Mouse (Mus musculus): ENCODE data around the gene Clcn7. TPM values are rescaled to one million over a fixed set of nuclear protein-coding genes. Genes with fewer than 3 reads are reported as not detected.

Clcn7 gene
- polyA plus RNA-seq (2015; fragmentation: Nextera tagmentation; extraction: Ambion mirVana), result 24.9 and 30.4 TPM in 2 replicates

DNA sequence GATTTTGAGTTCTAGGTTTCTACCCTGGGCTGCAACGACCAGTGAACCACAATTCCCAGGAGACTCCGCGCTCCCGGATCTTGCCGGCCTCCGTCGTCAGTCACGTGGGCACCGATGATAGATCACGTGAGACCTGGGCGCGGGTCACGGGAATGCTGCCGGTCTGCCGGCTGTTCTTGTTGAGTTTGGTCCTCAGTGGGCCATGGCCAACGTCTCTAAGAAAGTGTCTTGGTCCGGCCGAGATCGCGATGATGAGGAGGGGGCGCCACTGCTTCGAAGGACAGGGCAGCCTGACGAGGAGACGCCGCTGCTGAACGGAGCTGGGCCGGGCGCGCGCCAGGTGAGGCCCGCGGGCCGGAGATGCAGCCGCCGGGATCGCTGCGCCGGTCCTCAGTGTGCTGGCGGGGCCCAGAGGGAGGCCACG is at the start of gene Clcn7:
TSS of gene Clcn7 (plus strand) at position 117 of the 424 bp plus-strand sequence.
- under 1% methylated on average over 40 of the region's 40 CpGs for WGBS
- Histone ChIP-seq H3K9ac (peak within 1 kb of the TSS; percentile 89), H3K4me2 (peak within 1 kb of the TSS; percentile 89), H3K27me3 (no peaks in the 10 kb centered on the region), H3K9me3 (no peaks in the 10 kb centered on the region), H3K4me3 (peak within 1 kb of the TSS; percentile 90), H3K4me1 (replicated peaks) (peaks cover 20% of the 10 kb centered on the region), H3K36me3 (peaks cover 12% of the 10 kb centered on the region; the same call in 1 of the 2 replicates), H3K27ac (peak within 1 kb of the TSS; percentile 74)
- ATAC-seq (ENCODE audit: low FRiP score), result peak; percentile 83

DNA sequence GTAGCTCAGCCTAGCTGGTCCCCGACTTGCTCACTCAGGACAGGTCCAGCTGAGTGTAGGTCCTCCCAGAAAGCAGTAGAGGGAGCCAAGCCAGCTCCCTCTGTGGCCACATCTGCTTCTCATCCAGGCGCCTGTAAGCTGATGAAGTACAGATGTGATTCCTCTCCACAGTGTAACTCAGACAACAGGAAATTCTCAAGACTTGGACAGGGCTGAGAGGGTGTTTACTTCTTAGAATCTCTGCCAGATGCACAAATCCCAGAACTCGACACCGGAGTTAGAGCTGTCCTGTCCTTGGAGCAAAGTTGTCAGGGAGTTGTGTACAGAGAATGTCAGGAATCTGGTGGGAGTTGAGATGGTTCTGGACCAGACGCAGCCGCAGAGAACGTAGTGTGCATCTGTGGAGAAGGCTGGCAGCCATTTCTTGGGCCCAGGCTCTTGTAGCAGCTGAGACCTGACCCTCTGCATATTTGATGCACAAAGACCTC is 49.7 kb upstream of the Clcn7 start, which contains the start of gene Tmem204:
TSS of gene Tmem204 (minus strand) at position 148 of the 488 bp plus-strand sequence.
- Histone ChIP-seq H3K27ac (peak within 1 kb of the TSS; percentile 40; the same call in 1 of the 2 replicates), H3K4me2 (no peak within 1 kb of the TSS), H3K36me3 (peaks cover 30% of the 10 kb centered on the region), H3K9ac (no peak within 1 kb of the TSS), H3K27me3 (no peaks in the 10 kb centered on the region), H3K4me3 (no peak within 1 kb of the TSS), H3K9me3 (no peaks in the 10 kb centered on the region), H3K4me1 (replicated peaks) (peaks cover 7% of the 10 kb centered on the region)
- ATAC-seq (ENCODE audit: low FRiP score), result no peak
- WGBS, result 63% methylated on average over 7 of the region's 7 CpGs

DNA sequence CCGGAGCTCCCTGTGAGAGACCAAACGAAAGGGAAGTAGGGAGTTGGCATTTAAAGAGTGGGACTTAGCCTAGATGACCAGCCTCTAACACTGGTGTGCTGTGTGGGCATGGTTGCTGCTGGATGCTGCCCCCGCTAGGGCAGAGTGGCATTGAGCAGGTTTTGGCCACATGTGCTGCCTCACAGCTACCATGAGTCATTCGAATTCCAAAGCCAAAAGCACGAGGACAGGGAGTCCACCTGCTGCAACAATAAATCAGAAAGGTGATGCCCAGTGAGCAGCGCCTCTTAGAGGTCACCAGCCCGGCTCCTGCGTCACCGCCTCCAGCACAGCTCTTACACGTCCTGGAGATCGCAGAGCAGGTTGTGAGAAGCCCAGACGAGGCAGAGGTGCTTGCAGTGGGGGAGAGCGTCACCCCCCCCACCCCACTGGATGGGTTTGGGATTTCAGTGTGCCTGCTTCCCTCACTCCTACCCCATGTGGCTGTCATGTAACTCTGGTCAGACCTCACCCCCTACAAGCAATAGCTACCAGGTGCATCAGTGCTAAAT is 48.3 kb upstream of the Clcn7 start:
- peaks cover 39% of the 10 kb centered on the region for H3K36me3 ChIP-seq
- no peaks in the 10 kb centered on the region for H3K27me3 ChIP-seq
- no peaks in the 10 kb centered on the region for H3K9me3 ChIP-seq
- no peak overlapping the region for H3K27ac ChIP-seq
- no peak overlapping the region for H3K4me3 ChIP-seq
- ATAC-seq (ENCODE audit: low FRiP score), result no peak
- 88% methylated on average over 13 of the region's 13 CpGs for WGBS
- H3K4me2 ChIP-seq, result no peak overlapping the region
- no peaks in the 10 kb centered on the region for H3K4me1 ChIP-seq (replicated peaks)
- H3K9ac ChIP-seq, result no peak overlapping the region

DNA sequence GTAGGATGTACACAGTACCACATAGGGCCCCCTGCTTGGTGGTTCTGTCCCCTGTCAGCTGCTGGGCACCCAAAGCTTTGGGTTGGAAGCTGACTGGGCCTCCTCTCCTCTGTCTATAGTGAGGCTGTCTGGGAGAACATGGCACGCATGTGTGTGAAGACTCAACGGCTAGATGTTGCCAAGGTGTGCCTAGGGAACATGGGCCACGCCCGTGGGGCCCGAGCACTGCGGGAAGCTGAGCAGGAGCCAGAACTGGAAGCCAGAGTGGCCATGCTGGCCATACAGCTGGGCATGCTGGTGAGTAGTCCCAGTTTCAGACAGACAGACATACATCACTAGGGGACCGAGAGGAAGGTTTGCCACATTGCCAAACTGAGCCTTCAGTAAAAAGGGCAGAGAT is 46.5 kb upstream of the Clcn7 start:
- ATAC-seq (ENCODE audit: low FRiP score), result no peak
- Histone ChIP-seq H3K9me3 (no peaks in the 10 kb centered on the region), H3K36me3 (peaks cover 42% of the 10 kb centered on the region)

DNA sequence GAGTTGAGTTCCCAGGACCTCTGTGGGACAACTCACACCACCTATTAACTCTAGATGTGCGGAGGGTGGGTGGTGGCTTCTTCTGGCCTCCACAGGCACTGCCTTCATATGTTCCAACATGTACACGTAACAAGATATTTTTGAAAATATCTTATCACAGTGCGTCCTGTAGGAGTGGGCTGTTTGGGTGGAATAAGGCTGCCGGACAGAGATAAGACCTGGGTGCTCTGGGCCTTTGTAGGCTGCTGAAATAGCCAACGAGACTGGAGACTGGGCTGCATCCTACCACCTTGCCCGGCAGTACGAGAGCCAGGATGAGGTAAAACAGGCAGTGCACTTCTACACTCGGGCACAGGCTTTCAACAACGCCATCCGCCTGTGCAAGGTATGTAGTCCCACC is 44.0 kb upstream of the Clcn7 start:
- Histone ChIP-seq H3K4me3 (no peak overlapping the region), H3K27ac (no peak overlapping the region), H3K4me1 (replicated peaks) (no peaks in the 10 kb centered on the region), H3K9me3 (no peaks in the 10 kb centered on the region), H3K27me3 (no peaks in the 10 kb centered on the region), H3K4me2 (no peak overlapping the region), H3K36me3 (peaks cover 65% of the 10 kb centered on the region), H3K9ac (no peak overlapping the region)
- ATAC-seq (ENCODE audit: low FRiP score), result no peak
- 91% methylated on average over 10 of the region's 10 CpGs for WGBS

More for the DNA sequence above, 46.5 kb upstream of the Clcn7 start:
- Histone ChIP-seq H3K27me3 (no peaks in the 10 kb centered on the region), H3K27ac (no peak overlapping the region), H3K4me3 (no peak overlapping the region), H3K9ac (no peak overlapping the region), H3K4me2 (no peak overlapping the region), H3K4me1 (replicated peaks) (no peaks in the 10 kb centered on the region)
- 95% methylated on average over 7 of the region's 7 CpGs for WGBS

DNA sequence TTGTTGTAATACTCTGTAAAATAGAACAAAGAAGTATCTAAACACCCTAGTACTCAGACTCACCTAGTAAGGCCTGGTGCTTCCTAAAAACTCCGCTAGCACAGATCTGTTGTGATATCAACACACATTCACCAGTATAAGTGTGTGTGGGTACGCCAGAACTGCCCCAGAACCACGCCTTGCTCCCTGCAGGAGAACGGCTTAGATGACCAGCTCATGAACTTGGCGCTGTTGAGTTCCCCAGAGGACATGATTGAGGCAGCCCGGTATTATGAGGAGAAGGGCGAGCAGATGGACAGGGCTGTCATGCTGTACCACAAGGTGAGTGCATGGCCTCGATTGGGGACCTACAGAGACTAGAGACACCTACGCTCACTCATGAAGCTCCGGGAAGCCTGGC is 42.7 kb upstream of the Clcn7 start:
- H3K27ac ChIP-seq, result no peak overlapping the region
- H3K4me1 ChIP-seq (replicated peaks), result no peaks in the 10 kb centered on the region
- ATAC-seq (ENCODE audit: low FRiP score), result no peak
- H3K36me3 ChIP-seq, result peaks cover 74% of the 10 kb centered on the region
- H3K9me3 ChIP-seq, result no peaks in the 10 kb centered on the region
- H3K27me3 ChIP-seq, result no peaks in the 10 kb centered on the region
- H3K9ac ChIP-seq, result no peak overlapping the region
- H3K4me3 ChIP-seq, result no peak overlapping the region
- H3K4me2 ChIP-seq, result no peak overlapping the region
- WGBS, result 97% methylated on average over 10 of the region's 10 CpGs

DNA sequence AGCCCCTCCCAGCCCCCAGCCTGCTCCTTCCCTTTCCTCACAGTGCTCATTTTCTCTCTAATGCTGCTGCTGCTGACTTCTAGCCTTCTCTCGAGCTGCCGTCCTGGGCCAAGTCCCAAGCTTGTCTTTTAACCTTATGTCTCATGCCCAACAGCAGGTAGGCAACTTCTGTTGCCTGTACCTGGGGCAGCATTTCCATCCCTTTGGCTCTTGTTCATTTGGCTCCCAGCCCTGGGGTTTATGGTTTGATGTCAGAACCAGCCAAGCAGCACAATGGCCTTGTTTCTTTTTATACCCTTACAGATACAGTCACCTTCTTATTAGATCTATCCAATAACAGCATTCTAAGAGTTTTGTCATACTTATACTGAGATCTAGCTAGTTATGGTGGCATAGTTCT is 37.0 kb upstream of the Clcn7 start:
- Histone ChIP-seq H3K27me3 (no peaks in the 10 kb centered on the region), H3K4me2 (no peak overlapping the region), H3K9ac (no peak overlapping the region), H3K36me3 (peaks cover 78% of the 10 kb centered on the region), H3K9me3 (no peaks in the 10 kb centered on the region), H3K27ac (no peak overlapping the region), H3K4me3 (no peak overlapping the region), H3K4me1 (replicated peaks) (no peaks in the 10 kb centered on the region)
- WGBS, result 94% methylated on average over 2 of the region's 2 CpGs
- ATAC-seq (ENCODE audit: low FRiP score), result no peak

DNA sequence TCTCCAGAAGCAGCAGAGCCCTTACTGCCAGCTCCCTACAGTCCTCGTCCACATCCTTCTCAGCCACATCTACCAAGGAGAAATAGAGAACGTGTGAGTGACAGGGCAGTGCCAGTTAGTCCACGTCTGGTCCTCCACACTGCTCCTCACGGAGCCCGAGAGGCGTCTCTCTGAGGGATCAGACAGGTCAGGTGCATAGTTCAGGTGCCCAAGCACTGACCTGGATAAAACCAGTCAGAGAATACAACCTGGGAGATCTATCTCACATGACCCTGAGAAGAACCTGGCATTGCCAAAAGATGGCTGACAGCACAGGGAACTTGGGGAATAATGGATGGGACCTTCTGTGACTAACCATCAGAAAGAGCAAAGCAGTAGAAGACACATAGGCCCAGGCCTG is 33.1 kb upstream of the Clcn7 start:
- Histone ChIP-seq H3K4me2 (no peak overlapping the region), H3K9ac (no peak overlapping the region), H3K27ac (no peak overlapping the region), H3K27me3 (no peaks in the 10 kb centered on the region), H3K4me3 (no peak overlapping the region), H3K9me3 (no peaks in the 10 kb centered on the region), H3K36me3 (peaks cover 81% of the 10 kb centered on the region), H3K4me1 (replicated peaks) (no peaks in the 10 kb centered on the region)
- WGBS, result 94% methylated on average over 6 of the region's 6 CpGs
- ATAC-seq (ENCODE audit: low FRiP score), result no peak

DNA sequence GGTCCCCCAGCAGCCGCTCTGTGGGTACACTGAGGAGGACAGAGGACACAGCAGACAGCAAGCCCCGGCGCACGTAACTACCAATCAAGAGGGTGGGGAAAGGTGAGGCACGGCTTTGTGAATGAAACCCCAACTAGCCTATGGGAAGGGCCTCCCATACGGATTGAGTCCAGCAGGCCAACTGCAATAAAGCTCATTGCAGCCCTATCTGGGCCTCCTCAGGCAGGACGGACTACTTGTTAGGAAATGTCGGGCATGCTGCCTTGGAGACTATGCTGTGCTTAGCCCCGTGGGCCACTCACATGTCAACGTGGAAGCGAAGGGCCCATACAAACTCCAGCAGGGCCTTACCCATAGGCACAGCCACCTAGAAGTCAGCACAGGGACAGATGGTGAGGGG is 31.9 kb upstream of the Clcn7 start:
- no peak for ATAC-seq (ENCODE audit: low FRiP score)
- no peaks in the 10 kb centered on the region for H3K27me3 ChIP-seq
- peaks cover 93% of the 10 kb centered on the region for H3K36me3 ChIP-seq
- H3K27ac ChIP-seq, result no peak overlapping the region
- H3K4me1 ChIP-seq (replicated peaks), result no peaks in the 10 kb centered on the region
- H3K9ac ChIP-seq, result no peak overlapping the region
- 95% methylated on average over 11 of the region's 11 CpGs for WGBS
- H3K4me3 ChIP-seq, result no peak overlapping the region
- H3K4me2 ChIP-seq, result no peak overlapping the region
- H3K9me3 ChIP-seq, result no peaks in the 10 kb centered on the region

DNA sequence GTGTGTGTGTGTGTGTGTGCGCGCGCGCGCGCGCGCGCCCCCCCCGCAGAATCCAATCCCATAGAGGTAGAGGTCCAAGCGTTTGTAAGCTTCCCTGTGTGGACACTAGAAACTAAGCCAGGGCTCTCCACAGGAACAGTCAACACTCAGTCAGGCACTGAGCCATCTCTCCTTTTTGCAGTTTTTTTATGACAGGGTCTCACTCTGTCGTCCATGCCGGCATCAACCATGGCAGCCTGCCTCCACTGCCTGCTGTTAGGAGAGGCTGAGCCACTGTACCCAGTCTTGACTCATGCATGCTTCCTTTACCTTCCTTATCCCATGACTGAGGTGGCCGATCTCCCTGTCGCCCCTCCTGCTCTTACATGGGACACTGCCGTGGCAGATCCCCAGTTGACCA is 25.4 kb upstream of the Clcn7 start:
- Histone ChIP-seq H3K9ac (no peak overlapping the region), H3K27ac (no peak overlapping the region), H3K27me3 (no peaks in the 10 kb centered on the region), H3K4me3 (no peak overlapping the region), H3K4me1 (replicated peaks) (peaks cover 7% of the 10 kb centered on the region), H3K4me2 (no peak overlapping the region), H3K36me3 (peaks cover 88% of the 10 kb centered on the region), H3K9me3 (no peaks in the 10 kb centered on the region)
- whole genome bisulfite sequencing, result 95% methylated on average over 6 of the region's 16 CpGs
- ATAC-seq (ENCODE audit: low FRiP score), result no peak

DNA sequence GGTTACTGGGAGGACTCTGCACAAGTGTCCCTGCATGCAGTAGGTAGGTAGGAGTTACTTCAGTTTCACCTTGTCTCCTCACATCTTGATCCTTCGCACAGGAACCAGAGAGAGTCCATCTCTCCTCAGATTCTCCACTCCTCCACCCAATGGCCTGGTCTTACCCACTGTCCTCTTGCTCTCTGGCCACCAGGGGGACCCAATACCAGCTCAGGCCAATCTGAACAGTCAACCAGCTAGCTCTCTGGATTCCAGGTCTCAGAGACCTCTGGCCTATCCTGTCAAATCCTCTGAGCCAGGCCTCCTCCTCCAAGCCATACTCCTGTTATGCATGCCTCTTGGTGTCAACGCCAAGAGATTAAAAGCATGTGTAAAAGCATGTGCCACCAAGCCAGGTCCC is 23.6 kb upstream of the Clcn7 start:
- Histone ChIP-seq H3K4me2 (no peak overlapping the region), H3K27ac (no peak overlapping the region), H3K27me3 (no peaks in the 10 kb centered on the region), H3K36me3 (peaks cover 80% of the 10 kb centered on the region), H3K9ac (no peak overlapping the region), H3K4me1 (replicated peaks) (peaks cover 12% of the 10 kb centered on the region), H3K4me3 (no peak overlapping the region), H3K9me3 (no peaks in the 10 kb centered on the region)
- no peak for ATAC-seq (ENCODE audit: low FRiP score)
- WGBS, result 83% methylated on average over 2 of the region's 2 CpGs

DNA sequence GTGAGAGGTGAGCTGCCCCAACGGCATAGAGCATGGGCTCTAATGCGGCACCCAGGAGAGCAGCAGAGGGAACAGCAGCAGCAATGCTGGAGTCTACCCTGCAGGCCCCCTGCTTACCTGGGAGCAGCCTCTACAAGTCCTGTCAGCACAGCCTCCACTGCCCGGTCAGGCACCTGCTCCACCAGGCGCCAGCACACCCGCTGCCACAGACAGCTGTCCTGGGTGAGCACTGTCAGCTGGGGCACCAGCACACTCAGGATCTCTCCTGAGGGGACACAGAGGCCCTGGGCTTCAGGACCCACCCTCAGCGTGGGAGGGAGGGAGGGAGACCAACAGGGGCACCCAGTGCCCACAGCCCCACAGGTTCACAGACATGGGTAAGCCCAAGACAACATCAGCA is 22.6 kb upstream of the Clcn7 start:
- H3K4me1 ChIP-seq (replicated peaks), result peaks cover 19% of the 10 kb centered on the region
- no peaks in the 10 kb centered on the region for H3K27me3 ChIP-seq
- 94% methylated on average over 6 of the region's 6 CpGs for WGBS
- no peak for ATAC-seq (ENCODE audit: low FRiP score)
- no peak overlapping the region for H3K9ac ChIP-seq
- no peak overlapping the region for H3K4me3 ChIP-seq
- H3K4me2 ChIP-seq, result no peak overlapping the region
- H3K9me3 ChIP-seq, result no peaks in the 10 kb centered on the region
- no peak overlapping the region for H3K27ac ChIP-seq
- peaks cover 70% of the 10 kb centered on the region for H3K36me3 ChIP-seq

DNA sequence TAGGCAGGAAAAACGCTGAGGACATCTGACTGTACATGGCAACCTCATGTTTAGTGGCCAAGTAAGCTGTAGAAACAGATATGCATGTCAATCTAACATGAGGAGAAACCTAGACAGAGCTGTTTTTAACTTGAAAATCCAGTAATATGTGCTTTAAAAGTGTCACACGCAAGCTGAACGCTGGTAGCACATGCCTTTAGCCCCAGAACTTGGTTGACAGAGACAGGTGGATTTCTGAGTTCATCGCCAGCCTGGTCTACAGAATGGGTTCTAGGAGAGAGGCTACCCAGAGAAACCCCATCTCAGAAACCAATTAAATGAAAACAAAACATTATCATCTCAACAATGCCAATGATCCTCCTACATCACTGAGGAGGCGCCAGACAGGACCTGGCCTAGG is 22.0 kb upstream of the Clcn7 start:
- WGBS, result 94% methylated on average over 5 of the region's 5 CpGs
- H3K36me3 ChIP-seq, result peaks cover 63% of the 10 kb centered on the region
- H3K4me1 ChIP-seq (replicated peaks), result peaks cover 22% of the 10 kb centered on the region
- H3K27me3 ChIP-seq, result no peaks in the 10 kb centered on the region
- no peak overlapping the region for H3K9ac ChIP-seq
- no peak overlapping the region for H3K27ac ChIP-seq
- H3K4me3 ChIP-seq, result no peak overlapping the region
- no peak overlapping the region for H3K4me2 ChIP-seq
- ATAC-seq (ENCODE audit: low FRiP score), result no peak
- no peaks in the 10 kb centered on the region for H3K9me3 ChIP-seq

Data from hindbrain, embryonic 13.5 days (tissue).